Mouse (Mus musculus): Measurements from ENCODE around the gene Magea3. TPM values are rescaled to one million over a fixed set of nuclear protein-coding genes. Genes with fewer than 3 reads are reported as not detected.
"Not testable (repeated sequence)": the region's sequence is repeated elsewhere in the genome, so short reads cannot be mapped to it uniquely, and the experiment has no call there.

Gene Magea3
- not detected in 2 replicates for polyA plus RNA-seq (2015; fragmentation: Nextera tagmentation; extraction: Ambion mirVana)

DNA sequence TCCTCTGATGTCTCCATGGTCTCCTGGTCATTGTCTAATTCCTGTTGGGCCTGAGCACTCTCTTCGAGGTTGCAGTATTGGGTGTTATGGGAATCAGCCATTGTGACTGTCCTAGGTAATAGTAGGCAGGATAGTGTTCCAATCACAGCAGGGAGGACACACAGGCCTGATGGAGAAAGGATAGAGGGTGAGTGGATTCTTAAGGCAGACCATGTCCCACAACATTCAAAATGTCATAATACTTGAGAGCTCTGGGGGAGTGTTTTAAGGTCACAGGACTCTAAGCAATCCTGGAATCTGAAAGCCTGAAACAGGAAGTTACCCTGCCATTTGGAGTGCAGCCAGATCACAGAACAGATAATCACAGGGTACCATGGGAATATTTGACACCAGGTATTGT lies at the start of gene Magea3:
Magea3 (minus strand) TSS at position 101 of the 400 bp plus-strand sequence.
- not testable (repeated sequence) for H3K4me1 ChIP-seq; H3K4me3 ChIP-seq (replicated peaks); H3K4me2 ChIP-seq; H3K9ac ChIP-seq; H3K36me3 ChIP-seq; H3K27ac ChIP-seq; ATAC-seq (ENCODE audit: insufficient read depth, low FRiP score, low read depth); H3K9me3 ChIP-seq; H3K27me3 ChIP-seq (replicated peaks)
- WGBS = 56% methylated on average over 1 of the region's 1 CpGs

DNA sequence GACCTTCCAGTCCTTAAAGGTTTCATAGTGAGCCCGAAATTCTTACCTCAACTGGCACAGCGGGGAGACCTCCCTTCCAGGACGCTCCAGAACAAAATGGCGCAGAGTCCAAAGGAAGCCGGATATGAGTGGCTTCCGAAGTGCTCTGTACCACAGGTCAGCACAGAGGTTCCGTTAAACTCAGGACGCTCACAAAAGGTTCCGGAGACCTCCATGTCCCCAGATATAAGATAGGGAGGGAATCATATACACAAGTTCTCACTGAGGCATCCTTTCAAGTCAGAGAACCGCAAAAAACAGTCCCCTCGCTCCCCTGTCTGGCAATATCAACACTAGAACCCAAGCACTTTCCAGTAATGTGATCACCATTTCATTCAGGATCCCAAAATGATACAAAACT lies 46.4 kb upstream of the Magea3 start, which contains the start of gene Magea8:
Magea8 (minus strand) TSS at position 101 of the 400 bp plus-strand sequence.
- H3K4me3 ChIP-seq (replicated peaks); ATAC-seq (ENCODE audit: insufficient read depth, low FRiP score, low read depth): not testable (repeated sequence)
- WGBS = 84% methylated on average over 11 of the region's 11 CpGs

DNA sequence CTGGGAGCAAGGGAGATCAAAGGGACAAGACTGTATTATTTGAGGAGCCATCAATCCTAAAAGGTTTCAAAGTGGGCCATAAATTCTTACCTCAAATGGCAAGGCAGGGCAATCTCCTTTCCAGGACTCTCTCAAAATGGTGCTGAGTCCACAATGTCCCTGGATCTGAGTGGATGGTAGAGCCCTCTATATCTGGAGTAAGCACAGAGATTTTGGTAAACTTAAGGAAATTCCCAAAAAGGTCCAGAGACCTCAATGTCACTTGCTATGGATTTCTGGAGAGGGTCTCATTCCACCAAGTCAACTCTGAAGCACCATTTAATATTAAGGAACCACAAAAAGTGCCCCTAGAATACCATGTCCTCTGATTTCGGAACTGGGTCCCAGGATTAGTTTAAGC lies 13.4 kb downstream of the Magea3 start, which contains the start of gene Magea6:
Magea6 (minus strand) TSS at position 101 of the 400 bp plus-strand sequence.
- H3K36me3 ChIP-seq; ATAC-seq (ENCODE audit: insufficient read depth, low FRiP score, low read depth); H3K27me3 ChIP-seq (replicated peaks); H3K4me2 ChIP-seq; H3K9ac ChIP-seq; H3K9me3 ChIP-seq; H3K4me3 ChIP-seq (replicated peaks); H3K27ac ChIP-seq; H3K4me1 ChIP-seq: not testable (repeated sequence)
- WGBS = 54% methylated on average over 1 of the region's 1 CpGs

More for the DNA sequence above, 46.4 kb upstream of the Magea3 start, which contains the start of gene Magea8:
- not testable (repeated sequence) for H3K4me1 ChIP-seq; H3K36me3 ChIP-seq; H3K27ac ChIP-seq; H3K27me3 ChIP-seq (replicated peaks); H3K9me3 ChIP-seq; H3K4me2 ChIP-seq; H3K9ac ChIP-seq

Other genes starting within 250 kb of the Magea3 start
- gene Cldn34b1, start 59.2 kb downstream of the Magea3 start, polyA plus RNA-seq (2015; fragmentation: Nextera tagmentation; extraction: Ambion mirVana) = not detected in 2 replicates
- not detected in 2 replicates for gene Magea6, start 13.5 kb downstream of the Magea3 start, polyA plus RNA-seq (2015; fragmentation: Nextera tagmentation; extraction: Ambion mirVana)
- not detected in 2 replicates for gene Magea8, start 46.3 kb upstream of the Magea3 start, polyA plus RNA-seq (2015; fragmentation: Nextera tagmentation; extraction: Ambion mirVana)
- not detected in 2 replicates for gene Magea5, start 113.6 kb upstream of the Magea3 start, polyA plus RNA-seq (2015; fragmentation: Nextera tagmentation; extraction: Ambion mirVana)
- gene Magea1, start 140.3 kb upstream of the Magea3 start, polyA plus RNA-seq (2015; fragmentation: Nextera tagmentation; extraction: Ambion mirVana) = not detected in 2 replicates
- gene Magea2, start 144.2 kb upstream of the Magea3 start, polyA plus RNA-seq (2015; fragmentation: Nextera tagmentation; extraction: Ambion mirVana) = 0.10 TPM in 1 of 2 replicates, not detected in the other
- gene Cldn34b2, start 178.9 kb upstream of the Magea3 start, polyA plus RNA-seq (2015; fragmentation: Nextera tagmentation; extraction: Ambion mirVana) = not detected in 2 replicates